In the genomic region with DNA sequence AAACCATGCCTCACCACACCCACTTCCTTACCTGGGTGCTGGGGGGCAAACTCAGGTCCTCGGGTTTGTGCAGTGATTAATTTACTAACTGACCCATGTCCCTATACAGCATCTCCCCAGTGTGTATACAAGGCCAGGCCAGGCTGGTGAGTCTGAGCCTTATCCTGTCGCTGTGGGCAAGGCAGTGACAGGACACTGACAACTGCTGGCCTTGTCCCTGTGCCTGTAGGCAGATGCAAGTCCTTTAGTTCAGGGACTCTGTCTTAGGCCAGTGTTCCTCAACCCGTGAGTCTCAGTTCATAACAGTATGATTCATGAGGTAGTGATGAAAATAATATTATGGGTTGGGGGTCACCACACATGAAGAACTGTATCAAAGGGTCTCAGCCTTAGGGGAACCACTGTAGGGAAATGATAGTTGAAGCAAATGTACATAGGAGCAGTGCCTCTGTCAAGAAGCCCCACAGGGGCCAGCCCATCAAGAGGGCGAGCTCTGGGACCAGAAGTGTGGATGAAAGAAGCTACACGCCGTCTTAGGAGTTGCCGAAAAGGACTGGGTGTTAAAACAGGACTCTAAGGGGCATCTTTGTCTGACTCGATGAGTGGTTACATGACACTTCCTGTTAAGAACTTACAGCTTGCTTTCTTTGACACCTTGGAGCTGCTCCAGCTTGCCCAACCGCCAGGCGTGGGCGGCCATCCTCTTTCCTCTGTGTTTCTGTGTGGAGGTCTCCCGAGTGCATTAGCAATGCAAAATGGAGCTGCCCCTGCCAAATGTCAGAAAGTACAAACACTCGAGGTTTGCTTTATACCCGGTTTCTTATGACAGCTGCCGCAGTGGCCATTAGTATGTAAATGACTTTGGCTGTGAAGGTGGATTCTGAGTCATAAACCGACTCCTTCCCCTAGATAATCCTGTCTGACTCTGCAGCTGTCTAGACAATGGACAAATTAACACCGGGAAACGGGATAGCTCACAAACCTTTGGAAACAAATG, we compare ENCODE assay signal across 9 mouse cellular contexts.
DNase-seq lines count a peak whose midpoint lies in the region; ATAC-seq and TF ChIP-seq lines count a peak whose summit lies in the region.
"Had no signal": no experiment of that assay in that cellular context is flagged by ENCODE, and none has a peak within 500 bp of the region (broad histone marks: within the 10 kb centered on the region; RNA-seq: fewer than 3 reads in every experiment).

No protein-coding gene starts in this region.

- no peak overlapping the region for H3K27ac ChIP-seq in embryonic facial prominence, embryonic 11.5 days (replicated peaks; ENCODE audit: low read depth, low read length)
- peak overlapping the region; percentile 81 for H3K27ac ChIP-seq in hindbrain, embryonic 10.5 days
- peak overlapping the region; percentile 21; the same call in 1 of the 2 replicates for H3K27ac ChIP-seq in limb, embryonic 14.5 days (replicated peaks; ENCODE audit: low read depth, low read length)
- peak overlapping the region; percentile 83 for H3K27ac ChIP-seq in neural tube, embryonic 14.5 days (ENCODE audit: low read depth, low read length)
- H3K27ac ChIP-seq in intestine, embryonic 15.5 days: no peak overlapping the region

- no peak for ATAC-seq in embryonic facial prominence, embryonic 11.5 days (replicated peaks; ENCODE audit: insufficient number of reproducible peaks, low FRiP score, low TSS enrichment, low read depth)
- no peak for ATAC-seq in limb, embryonic 14.5 days (ENCODE audit: low FRiP score, low read depth)
- peak; percentile 71 for ATAC-seq in neural tube, embryonic 14.5 days (ENCODE audit: low read depth)
- no peak for ATAC-seq in intestine, embryonic 15.5 days

- no peak overlapping the region for H3K4me3 ChIP-seq in embryonic facial prominence, embryonic 11.5 days (ENCODE audit: low read depth, low read length)
- H3K4me3 ChIP-seq in hindbrain, embryonic 10.5 days: no peak overlapping the region
- H3K4me3 ChIP-seq in limb, embryonic 14.5 days (replicated peaks; ENCODE audit: low read length): no peak overlapping the region
- H3K4me3 ChIP-seq in neural tube, embryonic 14.5 days (ENCODE audit: low read depth, low read length): no peak overlapping the region
- H3K4me3 ChIP-seq in intestine, embryonic 15.5 days (replicated peaks): no peak overlapping the region
- H3K4me3 ChIP-seq: megakaryocyte, embryonic 14.5 days had no signal

- H3K4me2 ChIP-seq in embryonic facial prominence, embryonic 11.5 days (ENCODE audit: low read depth, low read length): no peak overlapping the region
- H3K4me2 ChIP-seq in limb, embryonic 14.5 days (replicated peaks; ENCODE audit: low read depth, low read length, severe bottlenecking): no peak overlapping the region
- no peak overlapping the region; the same call in 1 of the 2 replicates for H3K4me2 ChIP-seq in neural tube, embryonic 14.5 days (ENCODE audit: low read depth, low read length)
- H3K4me2 ChIP-seq in intestine, embryonic 15.5 days (replicated peaks): no peak overlapping the region

- H3K4me1 ChIP-seq in embryonic facial prominence, embryonic 11.5 days (ENCODE audit: control insufficient read depth, insufficient read depth, low read length): no peaks in the 10 kb centered on the region
- H3K4me1 ChIP-seq in hindbrain, embryonic 10.5 days (replicated peaks): peaks cover 25% of the 10 kb centered on the region
- peaks cover 6% of the 10 kb centered on the region; the same call in 1 of the 2 replicates for H3K4me1 ChIP-seq in limb, embryonic 14.5 days (ENCODE audit: control insufficient read depth, insufficient read depth, low read length)
- peaks cover 10% of the 10 kb centered on the region for H3K4me1 ChIP-seq in neural tube, embryonic 14.5 days (ENCODE audit: control insufficient read depth, insufficient read depth, low read length)
- peaks cover 5% of the 10 kb centered on the region; the same call in 1 of the 2 replicates for H3K4me1 ChIP-seq in intestine, embryonic 15.5 days (replicated peaks)

- H3K36me3 ChIP-seq in embryonic facial prominence, embryonic 11.5 days (replicated peaks; ENCODE audit: control insufficient read depth, insufficient read depth, low read depth, low read length): no peaks in the 10 kb centered on the region
- H3K36me3 ChIP-seq in hindbrain, embryonic 10.5 days: no peaks in the 10 kb centered on the region
- H3K36me3 ChIP-seq in limb, embryonic 14.5 days (ENCODE audit: control insufficient read depth, insufficient read depth, low read length): no peaks in the 10 kb centered on the region
- H3K36me3 ChIP-seq in neural tube, embryonic 14.5 days (ENCODE audit: control insufficient read depth, insufficient read depth, low read length): no peaks in the 10 kb centered on the region
- no peaks in the 10 kb centered on the region for H3K36me3 ChIP-seq in intestine, embryonic 15.5 days

- no peaks in the 10 kb centered on the region for H3K9me3 ChIP-seq in embryonic facial prominence, embryonic 11.5 days (replicated peaks; ENCODE audit: control insufficient read depth, low read length)
- H3K9me3 ChIP-seq in hindbrain, embryonic 10.5 days: 0 out of 2 replicates have a peak, but pooled peaks cover 3% of the 10 kb centered on the region
- H3K9me3 ChIP-seq in limb, embryonic 14.5 days (ENCODE audit: control insufficient read depth, low read length): no peaks in the 10 kb centered on the region
- H3K9me3 ChIP-seq in neural tube, embryonic 14.5 days (ENCODE audit: control insufficient read depth, low read length): no peaks in the 10 kb centered on the region
- no peaks in the 10 kb centered on the region for H3K9me3 ChIP-seq in intestine, embryonic 15.5 days

- H3K27me3 ChIP-seq in embryonic facial prominence, embryonic 11.5 days (ENCODE audit: control insufficient read depth, insufficient read depth, low read length): no peaks in the 10 kb centered on the region
- no peaks in the 10 kb centered on the region for H3K27me3 ChIP-seq in hindbrain, embryonic 10.5 days (ENCODE audit: insufficient read depth, poor library complexity, severe bottlenecking)
- H3K27me3 ChIP-seq in limb, embryonic 14.5 days (ENCODE audit: control insufficient read depth, insufficient read depth, low read length): no peaks in the 10 kb centered on the region
- H3K27me3 ChIP-seq in neural tube, embryonic 14.5 days (ENCODE audit: control insufficient read depth, insufficient read depth, low read length): no peaks in the 10 kb centered on the region
- H3K27me3 ChIP-seq in intestine, embryonic 15.5 days (replicated peaks): no peaks in the 10 kb centered on the region

- TF ChIP-seq POLR2A in limb, embryonic 14.5 days (IDR thresholded peaks at IDR 0.05; ENCODE audit: borderline replicate concordance, extremely low read depth, insufficient read depth, insufficient read length): no peak

- WGBS in embryonic facial prominence, embryonic 11.5 days: 40% methylated on average over 18 of the region's 18 CpGs
- WGBS in hindbrain, embryonic 10.5 days: 50% methylated on average over 18 of the region's 18 CpGs
- WGBS in limb, embryonic 14.5 days: 29% methylated on average over 18 of the region's 18 CpGs
- WGBS in neural tube, embryonic 14.5 days: 15% methylated on average over 18 of the region's 18 CpGs
- 31% methylated on average over 18 of the region's 18 CpGs for WGBS in intestine, embryonic 15.5 days

- no peak overlapping the region for H3K9ac ChIP-seq in embryonic facial prominence, embryonic 11.5 days (replicated peaks; ENCODE audit: low read length)
- no peak overlapping the region for H3K9ac ChIP-seq in limb, embryonic 14.5 days (ENCODE audit: low read depth, low read length, severe bottlenecking)
- H3K9ac ChIP-seq in neural tube, embryonic 14.5 days (replicated peaks; ENCODE audit: low read depth, low read length): no peak overlapping the region
- H3K9ac ChIP-seq in intestine, embryonic 15.5 days: no peak overlapping the region

- peak; percentile 44 for DNase-seq in retina, postnatal 1 day
- no peak for DNase-seq in retina, embryonic 14.5 days (ENCODE audit: low spot score)
- peak; percentile 24 for DNase-seq in embryonic facial prominence, embryonic 11.5 days (ENCODE audit: low spot score)
- peak; percentile 35 for DNase-seq in hindbrain, embryonic 10.5 days (ENCODE audit: low spot score)
- DNase-seq in limb, embryonic 14.5 days (ENCODE audit: low spot score): peak; percentile 25
- DNase-seq in cerebellum, adult 8-10 months: no peak

Comparison
In these comparisons a context has a peak if more than half of its experiments do, and no peak if none do; other contexts are left out.
1. DNase-seq: peak in retina, postnatal 1 day (single experiment), embryonic facial prominence, embryonic 11.5 days (single experiment), hindbrain, embryonic 10.5 days (single experiment) and limb, embryonic 14.5 days (single experiment); none in retina, embryonic 14.5 days (single experiment) and cerebellum, adult 8-10 months (single experiment).
2. H3K27ac ChIP-seq: peak in hindbrain, embryonic 10.5 days (single experiment), limb, embryonic 14.5 days (single experiment) and neural tube, embryonic 14.5 days (single experiment); none in embryonic facial prominence, embryonic 11.5 days (single experiment) and intestine, embryonic 15.5 days (single experiment).